Mouse (Mus musculus) thymus, adult 2 months (tissue): ENCODE measurements at regions not wholly inside any gene's neighbourhood (a gene's known extent, or its start where the extent isn't known, plus 50 kb on each side); places are given as distances from the start of the nearest gene placed in this dataset.

ENCODE experiments used
- DNase-seq: peaks from one replicate; pipeline ENCODE4 v3.0.0; 2021
- H3K27ac ChIP-seq: fragments of 200-500 bp; 2 replicates; pipeline ENCODE4 v1.5.1; 2012; ENCODE audit warnings: low read length, control low read depth; ENCODE audit not compliant: control insufficient read depth, insufficient read depth
- H3K27me3 ChIP-seq: fragments of 200-500 bp; 2 replicates; pipeline ENCODE4 v1.6.1; 2012; ENCODE audit warnings: mild to moderate bottlenecking, low read length, moderate library complexity, mixed read lengths; ENCODE audit not compliant: control insufficient read depth, insufficient read depth
- H3K36me3 ChIP-seq: fragments of 200-500 bp; 2 replicates; pipeline ENCODE4 v1.6.1; 2012; ENCODE audit warnings: mild to moderate bottlenecking, low read length, moderate library complexity; ENCODE audit not compliant: control insufficient read depth, insufficient read depth
- H3K4me1 ChIP-seq: fragments of 200-500 bp; replicated peaks from 2 replicates; pipeline ENCODE4 v1.6.1; 2012; ENCODE audit warnings: low read length; ENCODE audit not compliant: control insufficient read depth, insufficient read depth
- H3K4me3 ChIP-seq: fragments of 200-500 bp; 2 replicates; pipeline ENCODE4 v1.5.1; 2012; ENCODE audit warnings: mild to moderate bottlenecking, low read length, control low read depth, moderate library complexity; ENCODE audit not compliant: control insufficient read depth, insufficient read depth
- CTCF ChIP-seq: fragments of 200-500 bp; IDR thresholded peaks from 2 replicates; pipeline ENCODE4 v1.5.1; 2012; ENCODE audit warnings: mild to moderate bottlenecking, control low read depth, low read length, moderate library complexity, borderline replicate concordance; ENCODE audit not compliant: control insufficient read depth, poor library complexity, insufficient read depth; ENCODE audit errors: extremely low read depth
- POLR2A ChIP-seq: fragments of 200-500 bp; IDR thresholded peaks from 2 replicates; pipeline ENCODE4 v1.6.1; 2012; ENCODE audit warnings: mild to moderate bottlenecking, low read length, control low read depth, moderate library complexity; ENCODE audit not compliant: control insufficient read depth, poor library complexity, insufficient read depth; ENCODE audit errors: extremely low read depth
- WGBS: fragments of 180-500 bp; shearing (Covaris S2); methylation state at CpG from one replicate; pipeline ENCODE4 v1.1.7; 2018; 5-methylcytosine and 5-hydroxymethylcytosine counted together

GRCm38 (mm10) chr13:110633899-110634298, 239.1 kb downstream of the Plk2 start:
- WGBS = 96% methylated on average over 1 of the region's 1 CpGs
- H3K4me3 ChIP-seq = no peak overlapping the region
- TF ChIP-seq CTCF = no peak
- TF ChIP-seq POLR2A = no peak
- no peaks in the 10 kb centered on the region for H3K36me3 ChIP-seq
- no peak for DNase-seq
- no peaks in the 10 kb centered on the region for H3K4me1 ChIP-seq
- H3K27ac ChIP-seq = no peak overlapping the region
- no peaks in the 10 kb centered on the region for H3K27me3 ChIP-seq

DNA sequence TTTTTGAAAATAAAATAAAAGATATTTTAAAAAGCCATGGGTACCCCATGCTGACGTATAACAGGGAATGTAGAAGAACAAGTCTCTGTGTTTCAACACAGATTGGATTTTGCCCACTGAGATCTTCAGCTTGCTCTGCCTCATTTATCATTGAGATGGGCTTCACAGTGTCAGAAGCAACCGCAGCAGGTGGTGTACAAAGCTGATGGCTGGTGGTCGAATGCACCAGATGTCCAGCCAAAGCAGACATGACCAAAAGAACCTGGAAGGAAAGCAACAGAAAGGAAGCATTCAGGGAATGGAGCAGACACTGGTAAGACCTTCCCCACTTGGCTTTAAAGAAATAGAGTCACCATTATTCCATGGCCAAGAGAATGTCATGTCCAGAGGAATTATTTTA, 247.9 kb downstream of the Plk2 start:
- no peaks in the 10 kb centered on the region for H3K27me3 ChIP-seq
- no peak overlapping the region for H3K27ac ChIP-seq
- TF ChIP-seq CTCF (no peak), POLR2A (no peak)
- no peaks in the 10 kb centered on the region for H3K36me3 ChIP-seq
- 89% methylated on average over 3 of the region's 3 CpGs for WGBS
- H3K4me3 ChIP-seq = no peak overlapping the region
- DNase-seq = no peak
- H3K4me1 ChIP-seq = no peaks in the 10 kb centered on the region

DNA sequence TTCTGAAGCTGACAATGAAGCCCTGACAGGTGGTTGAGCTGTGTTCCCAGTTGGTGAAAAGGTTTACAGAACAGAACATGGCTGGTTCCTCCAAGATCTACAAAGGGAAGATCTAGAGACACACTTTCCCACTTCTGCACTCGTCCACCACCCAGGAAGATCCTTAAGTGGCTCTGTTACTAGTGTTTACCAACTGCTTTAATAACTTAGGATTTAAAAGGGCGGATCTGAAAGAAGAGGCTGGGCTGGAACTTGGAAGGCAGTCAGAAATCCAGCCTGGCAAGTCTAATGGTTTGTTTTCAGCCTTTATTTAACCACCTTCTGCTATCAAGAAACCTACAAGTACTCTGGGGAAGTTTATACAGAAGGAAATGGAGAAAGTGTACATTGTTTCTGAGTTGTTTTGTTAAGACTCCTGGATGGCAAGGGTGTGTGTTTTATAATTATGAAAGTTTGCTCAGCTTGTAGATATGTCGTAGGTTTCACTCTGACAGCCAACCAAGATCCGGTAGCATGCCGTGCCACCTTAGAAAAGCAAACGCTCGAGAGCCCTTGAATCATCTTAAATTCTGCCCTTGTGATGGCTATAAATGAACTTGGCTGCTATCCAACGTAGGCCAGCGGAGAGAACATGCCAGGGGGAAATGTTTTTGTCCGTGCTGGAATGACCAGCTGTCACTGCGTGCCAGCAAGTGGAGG, 248.5 kb downstream of the Plk2 start:
- no peak overlapping the region for H3K4me3 ChIP-seq
- WGBS = 72% methylated on average over 11 of the region's 11 CpGs

GRCm38 (mm10) chr13:110643897-110644213, 249.0 kb downstream of the Plk2 start:
- no peak for TF ChIP-seq CTCF
- no peak for TF ChIP-seq POLR2A
- Histone ChIP-seq H3K36me3 (no peaks in the 10 kb centered on the region), H3K27me3 (no peaks in the 10 kb centered on the region), H3K4me3 (no peak overlapping the region), H3K4me1 (no peaks in the 10 kb centered on the region), H3K27ac (no peak overlapping the region)
- DNase-seq = no peak
- WGBS = 91% methylated on average over 3 of the region's 3 CpGs

More for the DNA sequence above, 248.5 kb downstream of the Plk2 start:
- no peak overlapping the region for H3K27ac ChIP-seq
- no peaks in the 10 kb centered on the region for H3K36me3 ChIP-seq
- no peaks in the 10 kb centered on the region for H3K27me3 ChIP-seq
- no peak for DNase-seq
- no peak for TF ChIP-seq CTCF
- TF ChIP-seq POLR2A = no peak
- no peaks in the 10 kb centered on the region for H3K4me1 ChIP-seq

DNA sequence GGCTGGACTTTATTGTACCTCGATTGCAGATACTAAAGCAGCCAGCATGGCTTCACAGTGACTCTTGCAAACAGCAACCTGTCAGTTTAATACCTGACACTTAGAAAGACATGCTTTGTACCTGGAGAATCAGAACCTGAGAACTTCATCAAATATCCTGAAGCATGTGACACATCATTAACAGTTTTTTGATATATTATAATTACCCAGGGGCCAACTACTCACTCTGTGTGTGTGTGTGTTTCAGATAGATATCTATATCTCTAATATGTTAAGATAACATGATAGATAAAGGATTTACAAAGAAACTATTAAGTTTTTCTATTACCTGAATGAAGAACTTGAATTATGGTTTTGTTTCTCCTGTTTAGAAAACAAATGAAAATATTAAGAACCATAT, 254.5 kb downstream of the Plk2 start:
- no peaks in the 10 kb centered on the region for H3K36me3 ChIP-seq

GRCm38 (mm10) chr13:110649870-110650497, 255.1 kb downstream of the Plk2 start:
- Histone ChIP-seq H3K4me1 (no peaks in the 10 kb centered on the region), H3K27me3 (no peaks in the 10 kb centered on the region), H3K27ac (no peak overlapping the region), H3K4me3 (no peak overlapping the region), H3K36me3 (no peaks in the 10 kb centered on the region)
- no peak for DNase-seq
- WGBS = 47% methylated on average over 2 of the region's 2 CpGs
- TF ChIP-seq CTCF (no peak), POLR2A (no peak)

More for the DNA sequence above, 254.5 kb downstream of the Plk2 start:
- no peaks in the 10 kb centered on the region for H3K27me3 ChIP-seq
- no peak overlapping the region for H3K4me3 ChIP-seq
- no peak overlapping the region for H3K27ac ChIP-seq
- no peak for DNase-seq
- WGBS = 72% methylated on average over 1 of the region's 1 CpGs
- no peak for TF ChIP-seq CTCF
- no peak for TF ChIP-seq POLR2A
- no peaks in the 10 kb centered on the region for H3K4me1 ChIP-seq

GRCm38 (mm10) chr13:110652201-110652600, 257.4 kb downstream of the Plk2 start:
- Histone ChIP-seq H3K27ac (no peak overlapping the region), H3K27me3 (no peaks in the 10 kb centered on the region), H3K36me3 (no peaks in the 10 kb centered on the region), H3K4me3 (no peak overlapping the region), H3K4me1 (no peaks in the 10 kb centered on the region)
- TF ChIP-seq CTCF = no peak
- no peak for TF ChIP-seq POLR2A
- WGBS = 95% methylated on average over 7 of the region's 7 CpGs
- DNase-seq = no peak
